Mouse (Mus musculus) kidney, embryonic 15.5 days (tissue): ENCODE results near the gene Pds5b. TPM values are rescaled to one million over a fixed set of nuclear protein-coding genes. Genes with fewer than 3 reads are reported as not detected.

ENCODE experiments used
- ATAC-seq: fragments of 200-750 bp; cut with Nextera tagmentation; replicated peaks from 2 replicates; pipeline ENCODE4 v1.8.0; 2017; ENCODE audit warnings: moderate TSS enrichment; ENCODE audit not compliant: low FRiP score
- H3K27ac ChIP-seq: fragments of 300-500 bp; sonication (generic); 2 replicates; pipeline ENCODE4 v1.5.1; 2015; ENCODE audit warnings: mild to moderate bottlenecking, inconsistent platforms
- H3K27me3 ChIP-seq: fragments of 300-500 bp; sonication (generic); 2 replicates; pipeline ENCODE4 v1.6.1; 2015; ENCODE audit warnings: inconsistent platforms
- H3K36me3 ChIP-seq: fragments of 300-500 bp; sonication (generic); 2 replicates; pipeline ENCODE4 v1.6.1; 2015; ENCODE audit warnings: inconsistent platforms
- H3K4me1 ChIP-seq: fragments of 300-500 bp; sonication (generic); 2 replicates; pipeline ENCODE4 v1.6.1; 2015; ENCODE audit warnings: inconsistent platforms
- H3K4me2 ChIP-seq: fragments of 300-500 bp; sonication (generic); 2 replicates; pipeline ENCODE4 v1.6.1; 2015; ENCODE audit warnings: moderate library complexity, mild to moderate bottlenecking, inconsistent platforms
- H3K4me3 ChIP-seq: fragments of 300-500 bp; sonication (generic); replicated peaks from 2 replicates; pipeline ENCODE4 v1.5.1; 2015; ENCODE audit warnings: mild to moderate bottlenecking, inconsistent platforms
- H3K9ac ChIP-seq: fragments of 300-500 bp; sonication (generic); 2 replicates; pipeline ENCODE4 v1.6.1; 2015; ENCODE audit warnings: mild to moderate bottlenecking, inconsistent platforms
- H3K9me3 ChIP-seq: fragments of 300-500 bp; sonication (generic); replicated peaks from 2 replicates; pipeline ENCODE4 v1.6.1; 2016; ENCODE audit warnings: inconsistent platforms
- WGBS: fragments of 180-500 bp; shearing (Covaris S2); methylation state at CpG from one replicate; pipeline ENCODE4 v1.1.7; 2015; ENCODE audit warnings: mixed read lengths; 5-methylcytosine and 5-hydroxymethylcytosine counted together
- polyA plus RNA-seq: library from polyadenylated mRNA; unstranded; fragments of >200 nt; fragmentation: Nextera tagmentation; extraction: Ambion mirVana; gene quantifications from 2 replicates; pipeline ENCODE4 v1.2.1, GENCODE M21; 2015

The Pds5b gene
- polyA plus RNA-seq, 1 experiment from 2014 or later: 33.8 TPM

DNA sequence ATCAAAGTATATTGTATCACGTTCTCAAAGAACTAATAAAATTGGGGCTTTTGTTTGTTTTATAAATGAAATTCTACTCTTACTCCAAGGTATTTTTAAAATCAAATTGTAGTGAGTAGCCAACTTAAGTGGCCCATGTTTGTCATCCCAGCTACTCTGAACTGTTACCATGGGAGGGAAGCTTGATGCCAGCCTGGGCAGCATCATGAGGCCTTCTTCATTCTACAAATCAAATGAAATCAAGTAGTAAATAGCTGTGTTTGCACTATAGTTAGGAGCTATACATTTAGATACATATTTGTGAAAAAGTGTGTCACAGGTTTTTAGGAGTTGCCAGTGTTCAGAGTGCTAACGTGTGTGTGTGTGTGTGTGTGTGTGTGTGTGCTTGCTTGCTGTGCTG, 126.5 kb downstream of the Pds5b start:
- 90% methylated on average over 2 of the region's 2 CpGs for WGBS
- H3K9me3 ChIP-seq: no peaks in the 10 kb centered on the region
- H3K4me1 ChIP-seq: no peaks in the 10 kb centered on the region
- H3K9ac ChIP-seq: no peak overlapping the region
- no peak overlapping the region for H3K27ac ChIP-seq
- ATAC-seq: no peak
- no peaks in the 10 kb centered on the region for H3K27me3 ChIP-seq
- no peak overlapping the region for H3K4me2 ChIP-seq
- no peak overlapping the region for H3K4me3 ChIP-seq
- peaks cover 63% of the 10 kb centered on the region for H3K36me3 ChIP-seq

DNA sequence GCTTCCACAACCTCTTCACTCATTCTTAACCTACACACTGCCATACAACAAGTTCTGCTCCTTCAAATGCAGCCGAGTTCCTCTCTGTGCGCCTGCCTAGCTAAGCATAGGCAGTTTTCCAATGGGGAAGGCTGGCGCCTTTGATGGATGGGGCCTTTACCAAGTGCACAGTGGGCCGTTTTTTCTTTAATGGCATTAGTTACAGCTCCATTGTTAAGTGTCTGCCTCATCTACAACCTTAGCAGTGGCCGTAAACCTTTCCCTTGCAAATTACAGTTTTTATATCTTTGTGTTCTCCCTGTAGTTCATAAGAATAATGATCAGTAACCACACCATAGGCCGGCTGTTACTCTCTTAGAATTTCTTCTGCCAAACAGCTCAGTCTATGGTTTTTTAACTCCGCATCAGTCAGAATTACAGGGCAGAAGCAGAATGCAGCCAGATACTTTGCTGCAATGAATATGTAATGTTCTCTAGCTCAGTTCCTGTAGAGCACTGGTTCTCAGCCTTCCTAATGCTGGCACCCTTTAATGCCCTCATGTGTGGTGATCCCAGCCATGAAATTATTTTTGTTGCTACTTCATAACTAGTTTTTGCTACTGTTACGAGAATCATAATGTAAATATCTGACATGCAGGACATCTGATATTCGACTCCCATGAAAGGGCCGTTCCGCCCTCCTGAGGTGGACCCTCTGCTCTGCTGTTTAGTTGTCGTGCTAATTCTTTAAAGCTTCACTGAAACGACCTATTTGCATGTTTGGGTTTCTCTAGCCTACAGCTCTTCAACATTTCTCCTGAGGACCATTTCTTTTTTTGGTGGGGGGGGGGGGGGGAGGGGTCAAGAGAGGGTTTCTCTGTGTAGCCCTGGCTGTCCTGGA, 140.8 kb downstream of the Pds5b start:
- H3K9ac ChIP-seq: no peak overlapping the region
- H3K36me3 ChIP-seq: peaks cover 10% of the 10 kb centered on the region; the same call in 1 of the 2 replicates
- no peaks in the 10 kb centered on the region for H3K4me1 ChIP-seq
- 74% methylated on average over 13 of the region's 13 CpGs for WGBS
- no peak for ATAC-seq
- H3K4me2 ChIP-seq: no peak overlapping the region
- H3K27me3 ChIP-seq: no peaks in the 10 kb centered on the region
- no peaks in the 10 kb centered on the region for H3K9me3 ChIP-seq
- H3K4me3 ChIP-seq: no peak overlapping the region
- no peak overlapping the region for H3K27ac ChIP-seq

DNA sequence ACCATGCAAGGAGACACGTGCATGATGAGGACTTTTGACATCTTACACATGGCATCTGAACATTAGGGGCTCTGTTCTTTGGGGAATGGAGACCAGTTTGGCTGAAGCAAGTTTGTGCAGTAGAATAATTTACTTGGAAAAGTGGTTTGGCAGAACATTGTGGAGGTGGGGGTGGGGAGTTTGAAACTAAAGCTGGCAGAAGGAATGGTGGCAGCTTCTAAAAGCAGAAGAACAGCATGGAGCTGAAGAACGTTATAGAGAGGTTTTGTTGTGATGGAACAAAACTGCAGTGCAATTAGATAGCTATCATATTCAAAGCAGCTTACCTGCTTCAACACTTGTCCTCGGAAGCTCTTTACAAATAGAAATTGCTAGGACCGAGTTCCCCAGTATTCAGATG, 141.9 kb downstream of the Pds5b start:
- no peak overlapping the region for H3K4me2 ChIP-seq
- ATAC-seq: no peak
- no peak overlapping the region for H3K4me3 ChIP-seq
- no peaks in the 10 kb centered on the region for H3K27me3 ChIP-seq
- H3K27ac ChIP-seq: no peak overlapping the region
- no peak overlapping the region for H3K9ac ChIP-seq
- no peaks in the 10 kb centered on the region for H3K4me1 ChIP-seq
- WGBS: 90% methylated on average over 4 of the region's 4 CpGs
- H3K9me3 ChIP-seq: no peaks in the 10 kb centered on the region
- peaks cover 6% of the 10 kb centered on the region; the same call in 1 of the 2 replicates for H3K36me3 ChIP-seq

DNA sequence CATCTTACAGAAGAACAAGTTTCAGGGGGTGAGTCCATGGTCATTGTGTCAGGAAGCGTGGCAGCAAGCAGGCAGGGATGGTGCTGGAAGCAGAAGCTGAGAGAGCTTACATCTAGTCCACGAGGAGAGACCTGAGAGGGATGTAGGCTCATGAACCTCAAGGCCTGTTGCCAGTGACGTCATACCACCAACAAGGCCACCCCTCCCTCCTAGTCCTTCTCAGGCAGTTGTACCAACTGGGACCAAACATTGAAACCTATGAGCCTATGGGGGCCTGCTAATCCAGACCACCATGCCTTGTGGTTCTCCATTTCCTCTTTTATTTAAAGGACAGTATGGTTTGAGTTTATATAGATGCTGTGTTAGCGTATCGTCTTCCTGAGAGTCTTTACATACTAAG, 143.2 kb downstream of the Pds5b start:
- 90% methylated on average over 5 of the region's 5 CpGs for WGBS
- Histone ChIP-seq H3K9ac (no peak overlapping the region), H3K27ac (no peak overlapping the region), H3K36me3 (peaks cover 6% of the 10 kb centered on the region; the same call in 1 of the 2 replicates), H3K9me3 (no peaks in the 10 kb centered on the region), H3K4me3 (no peak overlapping the region), H3K27me3 (no peaks in the 10 kb centered on the region), H3K4me1 (no peaks in the 10 kb centered on the region), H3K4me2 (no peak overlapping the region)
- no peak for ATAC-seq

DNA sequence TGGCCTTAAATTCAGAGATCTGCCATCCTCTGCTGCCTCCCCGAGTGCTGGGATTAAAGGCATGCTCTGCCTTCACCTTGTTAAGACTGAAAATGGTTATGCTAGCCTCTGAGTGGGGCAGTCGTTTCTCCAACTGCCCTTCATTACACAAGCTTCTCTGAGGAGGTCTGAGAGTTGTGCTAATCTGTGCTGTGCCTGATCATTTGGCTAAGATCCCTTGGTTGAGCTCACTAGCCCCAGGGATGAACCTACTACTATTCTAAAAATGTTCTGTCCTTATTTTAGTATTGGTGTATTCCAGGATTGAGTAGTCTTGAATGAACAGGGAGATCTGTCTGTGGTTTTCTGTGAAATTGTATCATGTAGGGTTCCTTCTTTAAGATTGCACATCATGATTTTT, 144.5 kb downstream of the Pds5b start:
- Histone ChIP-seq H3K27me3 (no peaks in the 10 kb centered on the region), H3K36me3 (no peaks in the 10 kb centered on the region), H3K27ac (no peak overlapping the region), H3K4me1 (no peaks in the 10 kb centered on the region), H3K9me3 (no peaks in the 10 kb centered on the region), H3K9ac (no peak overlapping the region), H3K4me2 (no peak overlapping the region), H3K4me3 (no peak overlapping the region)
- no peak for ATAC-seq
- WGBS: 49% methylated on average over 2 of the region's 2 CpGs

DNA sequence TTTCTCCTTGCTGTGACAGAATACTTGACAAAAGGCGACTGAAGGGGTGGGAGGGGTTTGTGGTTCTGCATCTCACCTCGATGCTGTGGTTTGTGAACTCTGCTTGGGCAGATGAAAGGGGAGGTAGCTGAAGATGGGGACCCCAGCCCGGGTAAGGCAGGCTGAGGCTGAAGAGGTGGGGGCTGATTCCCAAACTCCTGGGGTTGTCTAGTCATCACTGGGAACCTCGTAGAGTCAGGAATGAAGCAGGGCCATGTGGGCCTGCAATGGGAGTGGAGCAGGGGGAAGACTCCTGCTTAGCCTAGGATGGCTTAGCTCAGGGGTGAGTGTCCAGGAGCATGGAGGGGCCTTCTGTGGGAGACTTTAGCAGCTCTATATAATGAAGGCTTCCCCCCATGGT, 145.3 kb downstream of the Pds5b start:
- H3K4me2 ChIP-seq: no peak overlapping the region
- no peak overlapping the region for H3K27ac ChIP-seq
- no peak for ATAC-seq
- WGBS: 73% methylated on average over 4 of the region's 4 CpGs
- H3K36me3 ChIP-seq: no peaks in the 10 kb centered on the region
- no peaks in the 10 kb centered on the region for H3K9me3 ChIP-seq
- no peaks in the 10 kb centered on the region for H3K27me3 ChIP-seq
- H3K4me1 ChIP-seq: no peaks in the 10 kb centered on the region
- H3K4me3 ChIP-seq: no peak overlapping the region
- no peak overlapping the region for H3K9ac ChIP-seq

DNA sequence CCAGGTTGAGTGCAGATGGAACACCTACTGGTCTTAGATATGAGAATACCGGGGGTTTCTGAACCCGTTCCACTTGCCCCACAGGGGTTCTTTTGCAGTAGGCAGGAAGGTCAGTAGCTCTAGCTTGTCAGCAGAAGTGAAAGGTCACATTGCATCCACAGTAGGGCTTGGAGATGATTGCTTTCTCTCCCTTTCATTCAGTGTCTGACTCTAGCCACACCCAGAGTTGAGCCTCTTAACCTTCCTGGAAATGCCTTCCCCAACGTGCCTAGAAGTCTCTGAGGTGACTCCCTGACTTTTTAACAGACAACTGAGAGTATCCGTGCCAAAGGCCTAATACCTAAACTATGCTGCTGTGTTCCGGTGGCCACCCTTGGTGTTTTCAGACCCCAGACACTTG, 146.0 kb downstream of the Pds5b start:
- H3K36me3 ChIP-seq: no peaks in the 10 kb centered on the region
- no peaks in the 10 kb centered on the region for H3K4me1 ChIP-seq
- no peak overlapping the region for H3K4me2 ChIP-seq
- H3K27ac ChIP-seq: no peak overlapping the region
- H3K4me3 ChIP-seq: no peak overlapping the region
- H3K9ac ChIP-seq: no peak overlapping the region
- WGBS: 84% methylated on average over 5 of the region's 5 CpGs
- ATAC-seq: no peak
- H3K9me3 ChIP-seq: no peaks in the 10 kb centered on the region
- no peaks in the 10 kb centered on the region for H3K27me3 ChIP-seq

DNA sequence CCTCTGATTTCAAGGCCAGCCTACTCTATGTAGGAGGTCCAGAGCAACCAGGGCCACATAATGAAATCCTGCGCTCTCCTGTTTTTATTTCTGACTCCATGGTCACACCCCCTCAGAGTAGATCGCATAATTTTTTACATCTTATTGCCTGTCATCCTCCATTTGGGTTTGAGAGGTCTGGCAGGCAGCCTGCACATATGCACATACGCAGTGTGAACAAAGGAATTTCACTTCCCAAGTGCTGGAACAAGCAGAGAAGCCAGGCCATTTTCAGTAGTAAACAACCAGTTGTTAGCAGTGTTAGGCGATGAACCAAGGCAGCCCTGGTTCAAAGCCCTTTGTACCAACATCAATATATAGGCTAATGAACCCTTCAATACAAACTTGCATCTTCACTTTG, 147.6 kb downstream of the Pds5b start:
- no peak for ATAC-seq
- H3K36me3 ChIP-seq: no peaks in the 10 kb centered on the region

DNA sequence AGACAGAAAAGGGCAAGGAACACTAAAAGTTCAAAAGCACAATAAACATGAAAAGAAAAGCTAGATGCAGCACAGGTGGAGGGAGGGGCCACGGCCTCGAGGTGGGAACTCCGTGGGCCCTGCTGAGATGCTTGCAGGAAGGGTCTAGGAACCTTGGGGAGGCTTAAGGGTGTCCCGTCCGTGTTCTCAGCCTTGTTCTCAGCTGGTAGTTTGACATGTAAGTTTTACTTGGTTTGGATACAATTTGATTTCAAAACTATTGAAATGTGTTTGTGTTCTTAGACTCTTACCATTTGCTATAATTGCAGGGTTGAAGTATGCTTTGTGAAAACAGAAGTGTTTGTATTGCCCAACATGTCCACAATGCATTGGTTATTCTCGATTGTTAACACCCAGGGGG, 149.2 kb downstream of the Pds5b start:
- Histone ChIP-seq H3K4me3 (no peak overlapping the region), H3K36me3 (no peaks in the 10 kb centered on the region), H3K27me3 (no peaks in the 10 kb centered on the region), H3K4me1 (no peaks in the 10 kb centered on the region), H3K4me2 (no peak overlapping the region), H3K27ac (no peak overlapping the region), H3K9me3 (no peaks in the 10 kb centered on the region), H3K9ac (no peak overlapping the region)
- 85% methylated on average over 6 of the region's 6 CpGs for WGBS
- no peak for ATAC-seq

More for the DNA sequence above, 147.6 kb downstream of the Pds5b start:
- Histone ChIP-seq H3K9me3 (no peaks in the 10 kb centered on the region), H3K4me1 (no peaks in the 10 kb centered on the region), H3K27ac (no peak overlapping the region), H3K4me3 (no peak overlapping the region), H3K27me3 (no peaks in the 10 kb centered on the region), H3K9ac (no peak overlapping the region), H3K4me2 (no peak overlapping the region)
- WGBS: 76% methylated on average over 4 of the region's 4 CpGs

DNA sequence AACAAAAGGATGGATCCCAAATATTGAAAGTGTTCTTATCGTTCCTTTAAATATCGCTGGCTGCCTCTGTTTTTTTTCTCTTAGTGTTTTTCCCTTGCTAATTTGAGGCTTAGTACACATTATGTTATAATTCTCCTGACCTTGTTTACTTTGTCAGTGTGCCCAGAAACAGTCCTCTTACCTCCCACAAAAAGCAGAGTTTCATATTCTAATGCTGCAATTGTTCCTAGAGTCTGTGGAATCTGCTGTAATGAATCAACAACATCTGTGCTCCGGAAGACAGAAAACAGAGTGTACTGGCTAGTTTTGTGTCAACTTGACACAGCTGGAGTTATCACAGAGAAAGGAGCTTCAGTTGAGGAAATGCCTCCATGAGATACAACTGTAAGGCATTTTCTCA, 149.8 kb downstream of the Pds5b start:
- Histone ChIP-seq H3K9me3 (no peaks in the 10 kb centered on the region), H3K27me3 (no peaks in the 10 kb centered on the region), H3K9ac (no peak overlapping the region), H3K4me1 (no peaks in the 10 kb centered on the region), H3K4me2 (no peak overlapping the region), H3K27ac (no peak overlapping the region), H3K36me3 (no peaks in the 10 kb centered on the region), H3K4me3 (no peak overlapping the region)
- ATAC-seq: no peak
- 63% methylated on average over 3 of the region's 3 CpGs for WGBS

DNA sequence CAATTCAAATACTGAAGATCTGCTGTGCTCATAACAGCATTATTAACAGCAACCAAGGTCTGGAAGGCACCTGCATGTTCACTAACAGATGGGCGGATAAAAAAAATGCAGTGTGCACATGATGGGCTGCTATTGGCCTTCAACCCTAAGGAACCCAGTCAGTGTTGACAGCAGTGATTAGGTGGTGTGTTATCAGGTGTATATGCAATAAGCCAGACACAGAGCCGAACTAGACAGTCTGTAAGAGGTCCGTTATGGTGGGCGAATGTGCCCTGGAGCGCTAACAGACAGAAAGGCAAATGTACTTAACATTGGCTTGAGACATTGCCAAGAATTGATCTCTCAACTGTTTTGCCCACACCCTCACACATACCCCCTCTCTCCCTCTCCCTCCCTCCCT, 156.0 kb downstream of the Pds5b start:
- no peak for ATAC-seq
- Histone ChIP-seq H3K4me2 (no peak overlapping the region), H3K9ac (no peak overlapping the region), H3K9me3 (no peaks in the 10 kb centered on the region), H3K27me3 (no peaks in the 10 kb centered on the region), H3K4me3 (no peak overlapping the region), H3K36me3 (no peaks in the 10 kb centered on the region), H3K27ac (no peak overlapping the region), H3K4me1 (no peaks in the 10 kb centered on the region)
- 87% methylated on average over 5 of the region's 5 CpGs for WGBS

DNA sequence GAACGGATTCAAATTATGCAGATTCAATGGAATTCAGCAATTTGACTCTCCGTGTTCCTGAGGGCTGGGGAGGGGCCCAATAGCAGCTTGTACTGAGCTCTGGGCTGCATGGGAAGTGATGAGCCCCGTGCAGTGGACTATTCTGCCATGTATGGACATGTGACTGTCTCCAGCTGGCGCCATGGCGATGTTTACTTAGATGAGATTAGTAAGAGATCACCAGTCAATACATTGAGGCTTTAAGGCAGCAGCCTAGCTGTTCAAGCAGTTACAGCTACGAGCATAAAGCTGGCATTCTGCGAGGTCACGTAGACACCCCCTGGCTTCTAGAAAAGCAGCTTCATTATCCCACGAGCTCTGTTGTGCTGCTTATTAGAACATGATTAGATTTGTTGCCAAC, 157.2 kb downstream of the Pds5b start:
- no peak for ATAC-seq
- no peaks in the 10 kb centered on the region for H3K36me3 ChIP-seq
- H3K9ac ChIP-seq: no peak overlapping the region
- no peaks in the 10 kb centered on the region for H3K27me3 ChIP-seq
- H3K27ac ChIP-seq: no peak overlapping the region
- 70% methylated on average over 9 of the region's 9 CpGs for WGBS
- no peak overlapping the region for H3K4me3 ChIP-seq
- no peaks in the 10 kb centered on the region for H3K4me1 ChIP-seq
- no peaks in the 10 kb centered on the region for H3K9me3 ChIP-seq
- no peak overlapping the region for H3K4me2 ChIP-seq

DNA sequence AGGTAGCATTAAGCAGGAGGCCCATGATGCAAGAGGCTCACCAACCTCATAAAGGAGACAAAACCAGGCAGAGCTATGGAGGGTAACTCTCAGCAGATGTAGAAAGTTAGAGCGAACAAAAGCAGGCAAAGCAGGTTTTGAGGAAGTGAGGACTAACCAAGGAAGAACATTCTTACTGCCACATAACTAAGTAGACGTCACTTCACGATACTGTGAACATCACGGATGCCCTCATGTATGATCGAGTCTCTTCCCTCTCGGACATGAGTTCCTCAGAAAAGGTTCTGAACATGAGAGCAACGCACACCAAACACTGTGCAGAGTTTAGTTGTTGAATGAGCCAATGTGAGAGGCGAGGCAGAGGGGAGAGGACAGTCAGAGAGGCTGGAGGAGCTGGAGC, 163.2 kb downstream of the Pds5b start:
- H3K9me3 ChIP-seq: peaks cover 5% of the 10 kb centered on the region; the same call in 1 of the 2 replicates
- ATAC-seq: no peak
- WGBS: 95% methylated on average over 8 of the region's 8 CpGs
- H3K9ac ChIP-seq: no peak overlapping the region
- no peak overlapping the region for H3K4me2 ChIP-seq
- no peak overlapping the region for H3K27ac ChIP-seq
- no peaks in the 10 kb centered on the region for H3K36me3 ChIP-seq
- no peaks in the 10 kb centered on the region for H3K27me3 ChIP-seq
- H3K4me1 ChIP-seq: peaks cover 26% of the 10 kb centered on the region
- H3K4me3 ChIP-seq: no peak overlapping the region
